Mouse (Mus musculus) liver, embryonic 14.5 days (tissue): ENCODE data around the gene Kcne1. TPM values are rescaled to one million over a fixed set of nuclear protein-coding genes. Genes with fewer than 3 reads are reported as not detected.

Experiments used
- ATAC-seq: fragments of 200-750 bp; cut with Nextera tagmentation; 2 replicates; pipeline ENCODE4 v1.8.0; 2017; ENCODE audit warnings: moderate number of reproducible peaks, mild to moderate bottlenecking, moderate library complexity; ENCODE audit not compliant: insufficient read depth
- DNase-seq, 3 experiments: peaks; one replicate each; pipeline ENCODE4 v3.0.0-alpha.2; 2012 to 2013; ENCODE audit warnings: low read depth in 3 of 3, low spot score in 3 of 3
- H3K27ac ChIP-seq: fragments of 300-500 bp; sonication (generic); 2 replicates; pipeline ENCODE4 v1.5.1; 2014; ENCODE audit warnings: moderate library complexity, mild to moderate bottlenecking, control low read depth, inconsistent platforms
- H3K27me3 ChIP-seq: fragments of 300-500 bp; sonication (generic); 2 replicates; pipeline ENCODE4 v1.6.1; 2014; ENCODE audit warnings: mild to moderate bottlenecking, low read length, moderate library complexity; ENCODE audit not compliant: control insufficient read depth, insufficient read depth
- H3K36me3 ChIP-seq: fragments of 300-500 bp; sonication (generic); replicated peaks from 2 replicates; pipeline ENCODE4 v1.6.1; 2014; ENCODE audit warnings: low read depth; ENCODE audit not compliant: control insufficient read depth, insufficient read depth
- H3K4me1 ChIP-seq, 2 experiments: fragments of 200-500 bp in 1 of 2; fragments of 300-500 bp in 1 of 2; sonication (generic) in 1 of 2; replicated peaks; 2 replicates each; pipeline ENCODE4 v1.6.1; 2012 to 2014; ENCODE audit warnings: antibody characterized with exemption in 1 of 2, inconsistent platforms in 1 of 2, low read length in 1 of 2; ENCODE audit not compliant: control insufficient read depth in 2 of 2, insufficient read depth in 2 of 2
- H3K4me2 ChIP-seq: fragments of 300-500 bp; sonication (generic); 2 replicates; pipeline ENCODE4 v1.6.1; 2014; ENCODE audit warnings: low read depth, mild to moderate bottlenecking, control low read depth, moderate library complexity
- H3K4me3 ChIP-seq, 2 experiments: fragments of 200-500 bp in 1 of 2; fragments of 300-500 bp in 1 of 2; sonication (generic) in 1 of 2; 2 replicates each; pipeline ENCODE4 v1.5.1; 2012 to 2014; ENCODE audit warnings: low read depth in 2 of 2, low read length in 2 of 2, mild to moderate bottlenecking in 2 of 2, control low read depth in 1 of 2, inconsistent platforms in 1 of 2, moderate library complexity in 1 of 2; ENCODE audit not compliant: insufficient read depth in 1 of 2
- H3K9ac ChIP-seq: fragments of 300-500 bp; sonication (generic); replicated peaks from 2 replicates; pipeline ENCODE4 v1.6.1; 2014; ENCODE audit warnings: mild to moderate bottlenecking, control low read depth, moderate library complexity
- H3K9me3 ChIP-seq: fragments of 300-500 bp; sonication (generic); 2 replicates; pipeline ENCODE4 v1.6.1; 2016; ENCODE audit warnings: low read length, mixed read lengths; ENCODE audit not compliant: control insufficient read depth
- CTCF ChIP-seq: IDR thresholded peaks from 2 replicates; pipeline ENCODE4 v1.5.1; 2016; ENCODE audit warnings: antibody characterized with exemption, low read depth, control low read depth
- EP300 ChIP-seq: IDR thresholded peaks from 2 replicates; pipeline ENCODE4 v1.6.1; 2016; ENCODE audit warnings: antibody characterized with exemption, low read depth
- WGBS: fragments of 180-500 bp; shearing (Covaris S2); extraction: QIAGEN DNeasy Blood & Tissue Kit; methylation state at CpG from one replicate; pipeline ENCODE4 v1.1.7; 2014; ENCODE audit not compliant: insufficient replicate concordance; 5-methylcytosine and 5-hydroxymethylcytosine counted together
- polyA plus RNA-seq, 2 experiments: library from polyadenylated mRNA; depleted of rRNA in 1 of 2; stranded (reverse) in 1 of 2; unstranded in 1 of 2; fragments of >200 nt; fragmentation: Nextera tagmentation in 1 of 2; extraction: Ambion mirVana in 1 of 2; gene quantifications; 2 replicates each; pipeline versions ENCODE4 v1.2.1 to v1.2.3; 2012 to 2014

Gene Kcne1
- polyA plus RNA-seq, 2 experiments, result not detected

DNA sequence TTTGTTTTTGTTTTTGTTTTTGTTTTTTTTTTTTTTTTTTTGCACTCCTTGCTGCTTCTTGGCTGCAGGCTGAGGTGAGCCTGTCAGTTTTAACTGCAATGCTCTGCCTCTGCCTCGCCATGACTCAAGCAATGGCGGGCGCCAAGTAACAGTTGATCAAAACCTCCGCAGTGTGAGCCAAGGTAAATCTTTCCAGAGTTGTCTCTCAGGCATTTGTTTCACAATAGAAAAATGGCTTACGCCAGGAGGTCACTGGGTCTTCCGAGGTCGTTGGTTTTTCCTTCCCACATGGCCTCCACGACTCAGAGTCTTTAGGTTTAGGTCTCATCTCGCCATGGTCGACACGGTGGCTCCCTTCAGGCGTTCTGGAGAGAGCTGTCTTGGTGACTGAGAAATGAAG is 6.0 kb downstream of the Kcne1 start:
- Histone ChIP-seq H3K4me3 (no peak overlapping the region), H3K27me3 (no peaks in the 10 kb centered on the region), H3K9me3 (no peaks in the 10 kb centered on the region), H3K4me1 (no peaks in the 10 kb centered on the region), H3K4me2 (no peak overlapping the region), H3K27ac (no peak overlapping the region), H3K36me3 (no peaks in the 10 kb centered on the region), H3K9ac (no peak overlapping the region)
- ATAC-seq (no peak), DNase-seq (no peak)
- TF ChIP-seq EP300, result no peak
- TF ChIP-seq CTCF, result no peak
- WGBS, result 77% methylated on average over 12 of the region's 12 CpGs

DNA sequence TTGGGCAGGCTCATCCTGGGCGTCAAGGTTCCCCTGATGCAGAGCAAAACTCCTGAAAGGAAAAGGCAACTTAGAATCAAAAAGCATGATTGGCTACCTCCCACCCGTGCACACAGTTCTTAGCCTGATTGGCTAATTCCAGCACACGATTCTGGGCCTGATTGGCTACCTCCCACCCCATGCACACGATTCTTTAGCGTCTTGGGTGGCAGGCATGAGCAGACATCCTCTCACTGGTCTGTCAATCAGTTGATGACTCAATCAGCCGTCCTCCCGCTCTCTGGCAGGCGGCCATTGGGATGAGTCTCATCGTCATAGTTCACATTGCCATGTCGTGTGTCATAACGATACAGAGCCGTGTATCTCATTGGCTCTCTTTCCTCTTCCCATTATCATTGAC is 10.3 kb downstream of the Kcne1 start:
- 68% methylated on average over 12 of the region's 12 CpGs for WGBS
- Histone ChIP-seq H3K4me1 (peaks cover 0 to 14% of the 10 kb centered on the region in 2 experiments; a peak in 2 of 4 replicates), H3K36me3 (no peaks in the 10 kb centered on the region), H3K9me3 (no peaks in the 10 kb centered on the region), H3K27me3 (no peaks in the 10 kb centered on the region), H3K9ac (no peak overlapping the region), H3K4me3 (no peak overlapping the region), H3K27ac (no peak overlapping the region), H3K4me2 (no peak overlapping the region)
- DNase-seq (no peak), ATAC-seq (no peak)
- TF ChIP-seq CTCF, result no peak
- TF ChIP-seq EP300, result no peak

DNA sequence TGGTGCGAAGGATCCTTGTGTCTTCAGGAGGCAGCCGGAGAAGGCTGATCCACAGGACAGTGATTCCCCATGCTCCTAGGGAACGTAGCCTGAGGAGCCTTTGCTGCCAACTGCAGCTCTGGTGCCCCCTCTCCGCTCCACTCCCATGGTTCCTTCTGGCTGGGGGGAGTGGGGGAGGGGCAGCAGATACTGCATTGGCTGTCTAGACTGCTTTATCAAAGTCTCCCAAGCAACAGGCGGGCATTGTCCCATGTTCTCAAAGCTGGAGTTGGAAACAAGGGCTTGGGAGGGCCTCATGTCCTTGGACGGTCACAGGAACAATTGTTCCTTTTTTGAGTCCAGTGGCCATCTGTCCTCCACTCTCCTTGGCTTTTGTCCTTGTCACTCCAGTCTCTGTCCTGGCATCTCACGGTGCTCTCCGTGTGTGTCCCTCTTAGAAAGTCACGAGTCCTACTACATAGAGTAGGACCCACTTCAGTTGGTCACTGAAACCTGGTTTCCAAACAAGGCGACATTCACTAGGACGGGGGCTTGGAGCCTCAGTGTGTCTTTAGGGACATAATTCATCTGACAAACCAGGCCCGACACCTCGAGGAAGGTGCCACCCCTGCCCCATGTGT is 12.9 kb downstream of the Kcne1 start:
- Histone ChIP-seq H3K27me3 (no peaks in the 10 kb centered on the region), H3K9me3 (no peaks in the 10 kb centered on the region), H3K4me3 (no peak overlapping the region), H3K36me3 (no peaks in the 10 kb centered on the region), H3K4me1 (peaks cover 2 to 17% of the 10 kb centered on the region in 2 experiments; a peak in 3 of 4 replicates), H3K9ac (no peak overlapping the region), H3K4me2 (no peak overlapping the region), H3K27ac (no peak overlapping the region)
- WGBS, result 65% methylated on average over 13 of the region's 13 CpGs
- DNase-seq, result no peak
- TF ChIP-seq EP300, result no peak
- no peak for TF ChIP-seq CTCF
- ATAC-seq, result no peak

DNA sequence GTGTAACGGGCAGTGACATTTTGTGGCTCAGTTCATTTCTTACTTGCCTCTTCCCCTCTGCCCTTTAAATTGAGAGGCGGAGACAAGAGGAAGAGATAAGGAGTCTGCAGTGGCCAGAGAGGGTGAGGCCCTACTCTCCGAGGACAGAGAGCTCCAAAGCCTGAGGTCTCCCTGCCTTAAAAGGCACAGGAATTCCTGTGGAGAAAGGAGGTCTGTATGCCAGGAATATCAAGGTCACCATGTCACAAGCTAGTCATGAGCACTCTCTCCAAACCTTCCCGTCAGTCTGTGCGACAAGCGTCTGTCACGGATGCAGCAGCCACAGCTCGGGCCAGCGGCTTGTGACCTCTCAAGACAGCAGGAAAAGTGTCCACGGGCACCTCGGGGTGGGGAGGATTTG is 14.1 kb downstream of the Kcne1 start:
- ATAC-seq (no peak), DNase-seq (no peak)
- Histone ChIP-seq H3K4me1 (peaks cover 10 to 28% of the 10 kb centered on the region in 2 experiments), H3K9me3 (no peaks in the 10 kb centered on the region), H3K9ac (no peak overlapping the region), H3K36me3 (no peaks in the 10 kb centered on the region), H3K27me3 (no peaks in the 10 kb centered on the region), H3K4me3 (no peak overlapping the region), H3K27ac (no peak overlapping the region), H3K4me2 (peak overlapping the region; percentile 19; the same call in 1 of the 2 replicates)
- WGBS, result 18% methylated on average over 11 of the region's 11 CpGs
- TF ChIP-seq CTCF (no peak), EP300 (no peak)

DNA sequence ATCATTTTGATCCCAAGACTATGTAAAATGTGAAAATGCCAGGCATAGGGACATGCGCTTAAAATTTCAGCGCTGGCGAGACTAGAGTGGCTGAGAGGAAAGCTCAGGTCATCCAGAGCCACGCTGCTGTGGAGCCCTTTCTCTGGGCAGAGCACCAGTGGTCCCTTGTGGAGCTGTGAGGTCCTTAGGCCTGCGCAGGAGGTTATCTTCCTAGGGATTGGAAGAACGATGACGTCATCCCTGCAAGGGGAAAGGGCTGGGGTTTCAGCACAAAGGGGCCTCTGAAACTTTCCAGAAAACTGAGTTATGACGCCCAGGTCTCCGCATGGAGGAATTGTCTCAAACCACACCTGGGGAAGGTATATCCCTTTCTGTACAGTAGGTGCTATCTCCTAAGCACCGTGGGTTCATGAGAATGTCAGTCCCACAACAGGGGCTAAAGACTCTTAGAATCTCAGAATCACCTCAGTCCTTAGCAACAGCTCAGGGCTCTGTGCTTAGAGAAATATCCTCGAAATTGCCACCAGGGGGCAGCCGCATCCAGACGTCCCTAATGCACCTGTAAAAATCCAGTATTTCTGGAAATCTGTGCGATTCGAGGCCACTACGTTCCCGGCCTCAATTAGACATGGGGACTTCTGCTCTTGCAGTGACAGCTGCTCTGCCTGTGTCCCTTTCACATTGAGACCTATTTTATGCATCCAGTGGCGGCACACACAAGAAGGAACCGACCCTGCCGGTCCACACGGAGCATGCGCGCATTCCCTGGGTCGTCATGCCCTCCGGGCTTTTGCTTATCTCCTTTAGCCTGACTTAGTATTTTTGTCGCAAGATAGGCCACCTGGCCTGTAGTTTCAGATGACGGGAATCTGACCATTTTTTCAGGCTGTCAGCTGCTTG is 18.4 kb downstream of the Kcne1 start:
- peaks cover 11 to 27% of the 10 kb centered on the region in 2 experiments for H3K4me1 ChIP-seq
- H3K9ac ChIP-seq, result no peak overlapping the region; the same call in 1 of the 2 replicates
- ATAC-seq (peak; percentile 82), DNase-seq (peak; percentile 63 to 67 (median 65))
- peak overlapping the region; percentile 61 for H3K4me2 ChIP-seq
- H3K4me3 ChIP-seq, result peak overlapping the region; percentile 41 to 64
- 22% methylated on average over 27 of the region's 27 CpGs for WGBS
- H3K9me3 ChIP-seq, result no peaks in the 10 kb centered on the region
- H3K27me3 ChIP-seq, result no peaks in the 10 kb centered on the region
- H3K36me3 ChIP-seq, result no peaks in the 10 kb centered on the region
- H3K27ac ChIP-seq, result no peak overlapping the region
- TF ChIP-seq EP300 (peak; percentile 64; the same call in 1 of the 2 replicates), CTCF (peak; percentile 85)
